Mouse (Mus musculus) skeletal muscle tissue, postnatal 0 days (tissue): ENCODE results near the gene Zfp280d. TPM values are rescaled to one million over a fixed set of nuclear protein-coding genes. Genes with fewer than 3 reads are reported as not detected.

ENCODE experiments used
- polyA plus RNA-seq: library from polyadenylated mRNA; unstranded; fragments of >200 nt; fragmentation: Nextera tagmentation; extraction: Ambion mirVana; gene quantifications from 2 replicates; pipeline ENCODE4 v1.2.1, GENCODE M21; 2015

Gene Zfp280d
- 13.8 and 15.1 TPM in 2 replicates for polyA plus RNA-seq

DNA sequence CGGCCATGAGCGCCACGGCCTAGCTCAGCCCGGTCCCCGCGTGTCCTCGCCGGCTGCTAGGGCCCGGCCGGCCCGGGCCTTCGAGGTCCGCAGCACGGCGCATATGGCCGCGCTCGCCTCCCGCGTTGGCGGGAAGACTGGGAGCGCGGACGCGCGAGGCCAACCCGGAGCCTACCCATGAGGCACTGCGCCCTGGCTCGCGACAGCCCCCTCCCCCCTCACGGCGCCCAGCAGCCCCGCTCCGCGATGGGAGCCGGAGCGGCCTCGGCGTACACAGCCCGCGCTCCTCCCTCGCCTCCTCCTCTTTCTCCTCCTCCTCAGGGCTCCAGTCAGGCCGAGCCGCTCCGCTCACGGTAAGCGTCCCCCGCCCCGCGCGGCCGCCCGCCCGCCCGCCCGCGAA, at the start of gene Zfp280d:
Zfp280d (plus strand) TSS at position 184 of the 400 bp plus-strand sequence.

Other genes with a start within 250 kb of the Zfp280d start
- 32.8 and 40.1 TPM in 2 replicates for gene Tcf12, start 163.0 kb upstream of the Zfp280d start, polyA plus RNA-seq
- gene Mns1, start 163.2 kb downstream of the Zfp280d start, polyA plus RNA-seq, result 4.2 and 6.0 TPM in 2 replicates
- 4.5 and 5.8 TPM in 2 replicates for gene Tex9, start 217.4 kb downstream of the Zfp280d start, polyA plus RNA-seq